Mouse (Mus musculus): ENCODE measurements at regions not wholly inside any gene's neighbourhood (a gene's known extent, or its start where the extent isn't known, plus 50 kb on each side); places are given as distances from the start of the nearest gene placed in this dataset.

DNA sequence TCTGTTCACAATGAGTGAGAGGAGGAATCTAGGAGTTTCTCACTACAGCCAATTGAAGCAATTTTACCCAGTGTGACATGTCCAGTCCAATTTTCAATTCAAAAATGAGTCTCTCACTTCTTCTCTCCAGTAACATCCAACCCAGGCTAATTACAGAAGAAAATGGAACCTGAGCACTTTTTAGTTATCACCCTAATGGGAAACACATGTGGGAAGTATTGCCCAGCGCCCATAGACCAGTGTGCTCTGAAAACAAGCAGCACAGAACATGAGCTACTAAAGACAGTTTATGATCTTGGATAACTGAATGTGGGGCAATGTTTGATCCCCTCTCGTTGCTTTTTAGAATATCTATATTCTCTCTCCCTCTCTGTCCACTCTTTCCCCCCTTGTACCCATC, 70.5 kb upstream of the Efemp1 start:
- H3K9me3 ChIP-seq: no peaks in the 10 kb centered on the region
- no peak overlapping the region for H3K9ac ChIP-seq
- 76% methylated on average over 2 of the region's 2 CpGs for WGBS
- H3K4me1 ChIP-seq: no peaks in the 10 kb centered on the region
- no peak overlapping the region for H3K4me2 ChIP-seq
- no peak overlapping the region for H3K4me3 ChIP-seq (replicated peaks)
- H3K36me3 ChIP-seq (replicated peaks): no peaks in the 10 kb centered on the region
- H3K27ac ChIP-seq: no peak overlapping the region
- ATAC-seq (ENCODE audit: low FRiP score): no peak
- no peaks in the 10 kb centered on the region for H3K27me3 ChIP-seq

DNA sequence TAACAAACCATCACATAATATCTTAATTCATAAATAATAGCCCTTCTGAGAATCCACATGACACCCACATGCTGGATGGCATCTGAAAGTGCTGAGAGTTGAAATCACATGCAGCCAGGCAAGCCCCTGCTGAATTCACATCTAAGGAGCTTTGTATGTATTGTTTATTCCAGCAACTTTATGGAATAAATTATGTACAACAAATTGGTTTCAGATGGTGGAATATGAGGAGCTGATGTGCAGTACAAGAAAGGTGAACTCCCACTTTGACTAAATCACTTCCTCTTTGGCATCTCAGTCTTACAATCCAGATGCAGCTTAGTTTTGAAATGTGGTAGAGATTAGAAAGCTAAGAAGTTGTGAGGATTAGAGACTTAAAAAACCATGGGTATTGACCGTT, 82.2 kb upstream of the Efemp1 start:
- Histone ChIP-seq H3K4me1 (no peaks in the 10 kb centered on the region), H3K9me3 (no peaks in the 10 kb centered on the region), H3K4me2 (no peak overlapping the region), H3K27ac (no peak overlapping the region), H3K36me3 (replicated peaks) (no peaks in the 10 kb centered on the region), H3K9ac (no peak overlapping the region), H3K4me3 (replicated peaks) (no peak overlapping the region), H3K27me3 (no peaks in the 10 kb centered on the region)
- 81% methylated on average over 1 of the region's 1 CpGs for WGBS
- no peak for ATAC-seq (ENCODE audit: low FRiP score)

DNA sequence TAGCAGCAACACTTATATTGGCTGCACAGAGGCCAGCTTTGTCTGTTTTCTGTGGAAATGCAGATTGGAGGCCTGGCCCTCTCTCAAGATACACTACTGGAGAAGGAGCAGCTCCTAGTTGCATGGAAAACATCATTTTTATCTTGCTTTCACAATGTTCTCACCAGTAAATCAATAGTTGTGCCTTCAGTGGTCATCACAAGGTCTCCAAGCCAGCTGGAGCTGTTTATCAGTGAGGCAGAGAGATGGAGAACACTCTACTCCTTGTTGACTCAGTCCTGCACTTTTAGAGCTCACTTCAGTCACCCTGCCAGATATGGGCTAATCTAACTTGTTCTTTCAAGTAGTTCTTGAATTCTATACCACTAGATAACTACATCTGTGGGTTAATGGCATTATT, 92.3 kb upstream of the Efemp1 start:
- Histone ChIP-seq H3K9ac (no peak overlapping the region), H3K4me1 (no peaks in the 10 kb centered on the region), H3K27ac (no peak overlapping the region), H3K4me2 (no peak overlapping the region), H3K4me3 (replicated peaks) (no peak overlapping the region), H3K27me3 (no peaks in the 10 kb centered on the region), H3K9me3 (no peaks in the 10 kb centered on the region), H3K36me3 (replicated peaks) (no peaks in the 10 kb centered on the region)
- ATAC-seq (ENCODE audit: low FRiP score): no peak

DNA sequence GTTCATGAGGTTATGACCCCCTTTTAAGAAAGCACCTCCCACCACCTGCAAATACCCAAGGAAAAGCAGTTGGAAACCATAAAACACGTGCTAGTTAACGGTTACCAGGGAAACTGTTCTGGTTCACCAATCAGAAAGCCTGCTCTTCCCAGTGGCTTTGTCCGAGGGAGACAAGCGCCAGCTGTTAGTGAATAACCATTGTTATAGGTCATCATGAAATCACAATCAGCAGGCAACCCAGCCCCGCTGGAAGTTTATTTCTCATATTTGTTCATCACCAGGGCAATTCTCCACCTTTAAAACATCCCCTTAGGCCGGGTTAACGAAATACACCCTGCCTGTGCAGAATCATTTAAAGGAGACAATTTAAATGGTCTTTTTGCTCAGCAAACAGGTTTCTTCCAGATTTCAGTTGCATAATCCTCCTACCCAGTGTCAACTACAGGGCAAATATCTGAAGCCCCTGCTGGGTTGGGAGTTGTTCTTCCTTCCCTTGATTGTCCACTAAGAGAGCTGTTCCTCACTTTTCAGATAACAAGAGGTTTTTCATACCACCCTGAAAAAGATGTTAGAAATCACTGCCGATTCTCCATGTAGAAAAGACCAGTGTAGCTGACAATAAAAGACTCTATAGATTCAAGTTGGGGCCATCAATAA, 117.9 kb upstream of the Efemp1 start:
- Histone ChIP-seq H3K9me3 (no peaks in the 10 kb centered on the region), H3K4me2 (peak overlapping the region; percentile 45), H3K4me3 (replicated peaks) (peak overlapping the region; percentile 21), H3K27me3 (no peaks in the 10 kb centered on the region), H3K36me3 (replicated peaks) (no peaks in the 10 kb centered on the region), H3K4me1 (peaks cover 6% of the 10 kb centered on the region), H3K9ac (no peak overlapping the region), H3K27ac (peak overlapping the region; percentile 73)
- WGBS: 2% methylated on average over 8 of the region's 8 CpGs
- ATAC-seq (ENCODE audit: low FRiP score): peak; percentile 93

DNA sequence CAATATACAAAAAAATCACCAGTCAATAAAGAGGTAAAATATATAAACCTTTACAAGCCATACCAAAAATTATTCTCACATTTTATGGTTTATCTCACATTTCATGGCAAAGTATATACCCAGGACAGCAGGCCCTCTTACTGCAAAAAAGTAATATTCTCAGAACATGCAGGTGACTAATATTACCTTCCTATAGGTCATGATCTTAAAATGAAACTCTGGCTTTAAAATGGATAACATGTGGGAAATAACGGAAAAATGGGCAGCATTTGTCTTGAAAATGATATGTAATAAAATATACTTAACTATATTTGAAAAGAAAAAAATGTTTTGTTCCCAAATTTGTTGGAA, 118.4 kb upstream of the Efemp1 start:
- Histone ChIP-seq H3K4me3 (replicated peaks) (no peak overlapping the region), H3K4me1 (peaks cover 6% of the 10 kb centered on the region), H3K27ac (no peak overlapping the region), H3K4me2 (no peak overlapping the region; the same call in 1 of the 2 replicates), H3K36me3 (replicated peaks) (no peaks in the 10 kb centered on the region), H3K27me3 (no peaks in the 10 kb centered on the region), H3K9ac (no peak overlapping the region), H3K9me3 (no peaks in the 10 kb centered on the region)
- no peak for ATAC-seq (ENCODE audit: low FRiP score)
- WGBS: 17% methylated on average over 1 of the region's 1 CpGs

DNA sequence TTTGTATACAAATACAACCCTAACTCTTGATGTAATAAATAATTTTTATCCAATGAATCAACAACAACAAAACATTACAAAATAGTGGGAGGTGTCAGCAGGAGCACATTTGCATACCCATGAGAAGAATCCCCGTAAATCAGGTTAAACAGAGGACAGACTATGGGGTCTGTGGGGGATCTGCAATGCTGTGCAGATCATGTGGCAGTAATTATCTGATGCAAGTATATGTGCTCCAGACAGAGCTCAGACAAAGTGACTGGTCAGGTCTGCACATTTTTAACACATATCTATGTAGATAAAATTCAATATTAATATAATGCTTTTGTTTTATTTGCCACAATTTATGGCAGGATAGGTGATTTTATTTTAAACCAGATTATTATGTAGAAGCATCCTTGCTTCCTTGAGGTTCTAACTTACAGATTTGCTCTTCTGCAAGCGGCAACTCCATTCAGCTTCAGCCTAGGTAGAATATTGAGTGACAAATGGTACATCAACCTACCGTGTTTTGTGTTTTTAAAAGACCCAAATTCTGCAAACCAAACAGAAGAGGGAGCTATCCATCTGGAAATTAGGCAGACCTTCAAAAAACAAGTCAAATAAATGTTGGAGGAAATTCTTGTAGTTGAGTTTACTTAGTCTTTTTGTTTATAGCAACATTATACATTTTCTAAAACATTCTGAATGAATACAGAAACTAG, 119.0 kb upstream of the Efemp1 start:
- whole genome bisulfite sequencing: 27% methylated on average over 3 of the region's 3 CpGs
- Histone ChIP-seq H3K36me3 (replicated peaks) (no peaks in the 10 kb centered on the region), H3K27ac (no peak overlapping the region), H3K4me2 (no peak overlapping the region), H3K9me3 (no peaks in the 10 kb centered on the region), H3K9ac (no peak overlapping the region), H3K4me1 (peaks cover 6% of the 10 kb centered on the region), H3K4me3 (replicated peaks) (no peak overlapping the region), H3K27me3 (no peaks in the 10 kb centered on the region)
- ATAC-seq (ENCODE audit: low FRiP score): peak; percentile 37; the same call in 1 of the 2 replicates

DNA sequence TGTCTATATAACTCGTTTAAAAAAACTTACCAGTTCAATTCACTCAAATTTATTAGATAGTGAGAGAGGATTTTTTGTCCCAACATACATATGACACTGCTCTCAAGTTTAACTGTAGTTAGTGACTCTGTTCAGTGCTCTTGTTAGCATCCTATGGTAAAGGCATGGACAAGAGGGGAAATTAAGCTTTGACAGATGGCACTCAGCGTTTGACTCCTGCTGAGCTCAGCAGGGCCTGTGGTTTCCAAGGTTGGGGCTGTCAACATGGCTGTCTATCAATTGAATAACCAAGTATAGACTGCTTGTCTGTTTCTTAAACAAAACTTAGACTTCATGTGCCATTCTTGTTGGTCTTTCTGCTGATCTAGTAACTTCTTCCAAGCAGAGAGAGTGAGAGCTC, 122.9 kb upstream of the Efemp1 start:
- H3K4me3 ChIP-seq (replicated peaks): no peak overlapping the region
- no peak overlapping the region for H3K4me2 ChIP-seq
- H3K4me1 ChIP-seq: peaks cover 4% of the 10 kb centered on the region
- H3K27me3 ChIP-seq: no peaks in the 10 kb centered on the region
- H3K27ac ChIP-seq: no peak overlapping the region
- H3K9me3 ChIP-seq: no peaks in the 10 kb centered on the region
- WGBS: 58% methylated on average over 2 of the region's 2 CpGs
- H3K9ac ChIP-seq: no peak overlapping the region
- H3K36me3 ChIP-seq (replicated peaks): no peaks in the 10 kb centered on the region
- ATAC-seq (ENCODE audit: low FRiP score): no peak

DNA sequence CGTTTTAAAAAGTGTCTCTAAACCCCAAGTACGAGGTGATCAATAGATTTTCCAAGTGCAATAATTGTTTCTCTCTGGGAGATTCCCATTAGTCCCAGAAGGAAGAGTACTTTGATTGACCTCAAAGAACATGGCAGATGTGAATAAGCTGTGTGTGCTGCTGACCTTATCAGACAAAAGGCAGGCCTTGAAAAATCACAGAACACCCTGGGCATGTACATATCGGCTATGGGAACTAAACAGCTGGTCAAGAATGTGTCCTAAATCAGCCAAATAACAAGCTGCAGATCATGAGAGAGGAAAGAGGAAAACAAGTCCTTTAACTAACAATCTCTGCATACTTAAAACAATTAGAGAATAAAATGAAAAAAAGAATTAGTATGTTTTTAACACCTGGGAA, 125.4 kb upstream of the Ccdc85a start:
- no peaks in the 10 kb centered on the region for H3K36me3 ChIP-seq (replicated peaks)
- no peaks in the 10 kb centered on the region for H3K4me1 ChIP-seq
- no peaks in the 10 kb centered on the region for H3K9me3 ChIP-seq
- no peak overlapping the region for H3K4me3 ChIP-seq (replicated peaks)
- no peak for ATAC-seq (ENCODE audit: low FRiP score)
- WGBS: 74% methylated on average over 3 of the region's 3 CpGs
- no peak overlapping the region for H3K27ac ChIP-seq
- no peak overlapping the region for H3K9ac ChIP-seq
- no peak overlapping the region for H3K4me2 ChIP-seq
- H3K27me3 ChIP-seq: no peaks in the 10 kb centered on the region

DNA sequence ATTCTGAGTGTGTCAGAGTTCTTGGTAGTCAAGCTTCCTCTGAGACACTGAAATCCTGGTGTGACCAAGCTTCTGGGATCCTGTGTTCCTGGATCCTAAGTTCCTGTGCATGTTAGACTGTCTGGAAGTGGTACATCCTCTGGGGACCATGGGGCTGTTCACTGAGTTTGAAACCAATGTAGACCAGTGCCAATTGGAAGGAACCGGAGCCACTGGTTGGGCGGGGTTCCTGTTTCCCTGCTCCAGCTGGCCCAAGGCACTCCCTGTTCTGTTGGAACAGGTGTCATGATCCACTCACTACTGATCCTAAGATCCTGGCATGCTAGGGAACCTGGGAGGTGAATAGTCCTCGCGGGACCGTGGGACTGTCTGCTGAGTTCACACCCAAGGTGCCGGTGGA, 124.3 kb upstream of the Ccdc85a start:
- H3K9me3 ChIP-seq: no peaks in the 10 kb centered on the region
- H3K4me1 ChIP-seq: no peaks in the 10 kb centered on the region
- no peak overlapping the region for H3K4me3 ChIP-seq (replicated peaks)
- no peak overlapping the region for H3K4me2 ChIP-seq
- no peak for ATAC-seq (ENCODE audit: low FRiP score)
- WGBS: 91% methylated on average over 6 of the region's 6 CpGs
- H3K36me3 ChIP-seq (replicated peaks): no peaks in the 10 kb centered on the region
- H3K27me3 ChIP-seq: no peaks in the 10 kb centered on the region
- no peak overlapping the region for H3K27ac ChIP-seq
- H3K9ac ChIP-seq: no peak overlapping the region

DNA sequence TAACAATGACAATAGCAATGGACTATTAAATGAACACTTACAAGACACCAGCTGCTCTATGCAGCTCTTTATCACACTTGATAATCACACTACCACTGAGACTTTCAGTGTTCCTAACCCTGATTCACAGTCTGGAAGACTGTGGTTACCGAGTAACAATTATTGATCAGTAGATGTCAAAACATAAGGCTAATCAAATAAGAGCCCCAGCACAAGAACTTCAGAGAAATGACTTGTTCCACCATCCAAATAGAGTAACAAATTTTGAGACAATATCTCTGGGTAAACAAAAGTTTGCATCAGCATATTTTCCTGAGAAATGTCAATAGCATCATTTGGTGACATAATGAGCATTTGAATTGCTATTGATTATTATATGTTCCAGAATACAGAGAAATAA, 118.3 kb upstream of the Ccdc85a start:
- Histone ChIP-seq H3K9ac (no peak overlapping the region), H3K4me1 (peaks cover 6% of the 10 kb centered on the region), H3K27ac (no peak overlapping the region), H3K4me2 (no peak overlapping the region), H3K27me3 (no peaks in the 10 kb centered on the region), H3K36me3 (replicated peaks) (no peaks in the 10 kb centered on the region), H3K4me3 (replicated peaks) (no peak overlapping the region), H3K9me3 (no peaks in the 10 kb centered on the region)
- WGBS: 78% methylated on average over 1 of the region's 1 CpGs
- no peak for ATAC-seq (ENCODE audit: low FRiP score)

DNA sequence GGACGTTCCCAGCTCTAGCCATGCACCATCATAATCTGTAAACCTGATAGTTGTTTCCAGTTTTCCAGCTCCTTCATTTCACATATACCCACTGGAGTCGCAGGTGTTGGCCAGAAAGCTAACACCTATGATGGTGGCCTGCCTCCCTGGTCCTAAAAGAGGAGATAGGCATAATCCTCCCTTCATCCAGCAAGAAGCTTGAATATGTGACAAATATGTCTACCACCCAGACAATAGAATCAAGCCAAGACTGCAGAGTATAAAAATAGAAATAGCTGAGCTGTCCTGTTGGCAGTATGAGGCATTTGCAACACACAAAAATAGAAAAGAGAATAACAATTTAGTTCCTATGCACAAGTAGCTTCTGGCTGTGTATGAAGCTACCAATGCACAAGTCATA, 117.3 kb upstream of the Ccdc85a start:
- 89% methylated on average over 2 of the region's 2 CpGs for WGBS
- Histone ChIP-seq H3K9me3 (no peaks in the 10 kb centered on the region), H3K4me2 (no peak overlapping the region), H3K4me1 (peaks cover 6% of the 10 kb centered on the region), H3K27ac (no peak overlapping the region), H3K36me3 (replicated peaks) (no peaks in the 10 kb centered on the region), H3K9ac (no peak overlapping the region), H3K4me3 (replicated peaks) (no peak overlapping the region), H3K27me3 (no peaks in the 10 kb centered on the region)
- ATAC-seq (ENCODE audit: low FRiP score): no peak

DNA sequence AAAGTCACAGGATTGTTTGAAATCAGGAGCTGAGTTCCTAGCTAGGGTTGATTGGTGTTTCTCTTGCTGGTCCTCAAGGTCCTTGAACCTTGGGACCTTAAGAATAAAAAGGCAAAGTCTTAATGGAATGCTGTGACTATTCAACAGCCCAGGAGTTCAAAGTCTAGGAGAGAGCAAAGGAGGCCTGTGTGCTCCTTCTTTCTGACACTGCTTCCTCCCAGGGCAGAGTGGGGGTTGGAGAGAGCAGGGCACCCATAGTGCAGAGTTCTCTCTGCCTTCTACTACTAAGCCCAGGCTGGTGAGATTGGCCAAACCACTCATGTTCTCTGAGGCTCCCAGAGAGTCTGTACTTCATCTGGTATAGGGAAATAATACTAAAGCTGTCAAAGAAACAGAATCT, 115.6 kb upstream of the Ccdc85a start:
- Histone ChIP-seq H3K4me3 (replicated peaks) (no peak overlapping the region), H3K36me3 (replicated peaks) (no peaks in the 10 kb centered on the region), H3K9me3 (no peaks in the 10 kb centered on the region), H3K4me1 (peaks cover 6% of the 10 kb centered on the region), H3K27me3 (no peaks in the 10 kb centered on the region), H3K27ac (no peak overlapping the region), H3K4me2 (no peak overlapping the region), H3K9ac (no peak overlapping the region)
- no peak for ATAC-seq (ENCODE audit: low FRiP score)
